Mouse (Mus musculus) bone marrow, adult 2 months (tissue): ENCODE measurements at regions not wholly inside any gene's neighbourhood (a gene's known extent, or its start where the extent isn't known, plus 50 kb on each side); places are given as distances from the start of the nearest gene placed in this dataset.
"Not testable (repeated sequence)": the region's sequence is repeated elsewhere in the genome, so short reads cannot be mapped to it uniquely, and the experiment has no call there.

Source experiments
- H3K27ac ChIP-seq: fragments of 200-500 bp; 2 replicates; pipeline ENCODE4 v1.5.1; 2012; ENCODE audit warnings: low read depth, mild to moderate bottlenecking, control low read depth, inconsistent platforms, low read length; ENCODE audit not compliant: control insufficient read depth, poor library complexity, insufficient read depth
- H3K4me1 ChIP-seq: fragments of 200-500 bp; 2 replicates; pipeline ENCODE4 v1.6.1; 2011; ENCODE audit warnings: low read length; ENCODE audit not compliant: control insufficient read depth, insufficient read depth
- H3K4me3 ChIP-seq: fragments of 200-500 bp; replicated peaks from 2 replicates; pipeline ENCODE3; 2011; ENCODE audit warnings: mild to moderate bottlenecking, low read depth, low read length, control low read depth; ENCODE audit not compliant: control insufficient read depth
- CTCF ChIP-seq: fragments of 200-500 bp; IDR thresholded peaks from 2 replicates; pipeline ENCODE4 v1.5.1; 2011; ENCODE audit warnings: low read length, control low read depth; ENCODE audit not compliant: control insufficient read depth, insufficient read depth
- POLR2A ChIP-seq: fragments of 200-500 bp; IDR thresholded peaks from 2 replicates; pipeline ENCODE4 v1.6.1; 2011; ENCODE audit warnings: low read depth, mild to moderate bottlenecking, control low read depth, low read length, borderline replicate concordance; ENCODE audit not compliant: control insufficient read depth
- WGBS: fragments of 180-500 bp; shearing (Covaris S2); methylation state at CpG from one replicate; pipeline ENCODE4 v1.1.7; 2018; 5-methylcytosine and 5-hydroxymethylcytosine counted together

- no peak for TF ChIP-seq CTCF
- TF ChIP-seq POLR2A, result no peak
- 83% methylated on average over 6 of the region's 6 CpGs for WGBS
- no peaks in the 10 kb centered on the region for H3K4me1 ChIP-seq
- no peak overlapping the region for H3K4me3 ChIP-seq
- no peak overlapping the region for H3K27ac ChIP-seq
Observed at GRCm38 (mm10) chr16:55587138-55587537, 251.6 kb downstream of the Nfkbiz start.

- no peak for TF ChIP-seq CTCF
- TF ChIP-seq POLR2A, result no peak
- H3K4me3 ChIP-seq, result no peak overlapping the region
- WGBS, result 17% methylated on average over 3 of the region's 3 CpGs
Observed at GRCm38 (mm10) chr16:55582906-55583305, 255.8 kb downstream of the Nfkbiz start.

GRCm38 (mm10) chr16:55582029-55582428, 256.7 kb downstream of the Nfkbiz start:
- Histone ChIP-seq H3K27ac (no peak overlapping the region), H3K4me3 (no peak overlapping the region), H3K4me1 (no peaks in the 10 kb centered on the region)
- no peak for TF ChIP-seq POLR2A
- no peak for TF ChIP-seq CTCF
- WGBS, result 86% methylated on average over 7 of the region's 7 CpGs

More at GRCm38 (mm10) chr16:55582906-55583305, 255.8 kb downstream of the Nfkbiz start:
- Histone ChIP-seq H3K4me1 (no peaks in the 10 kb centered on the region), H3K27ac (no peak overlapping the region)

- WGBS, result 78% methylated on average over 4 of the region's 4 CpGs
- TF ChIP-seq CTCF (no peak), POLR2A (no peak)
- H3K4me1 ChIP-seq, result no peaks in the 10 kb centered on the region
- H3K4me3 ChIP-seq, result no peak overlapping the region
- H3K27ac ChIP-seq, result no peak overlapping the region
Observed at GRCm38 (mm10) chr16:55580827-55581226, 257.9 kb downstream of the Nfkbiz start.

- Histone ChIP-seq H3K4me1 (no peaks in the 10 kb centered on the region), H3K4me3 (no peak overlapping the region), H3K27ac (no peak overlapping the region)
- no peak for TF ChIP-seq POLR2A
- no peak for TF ChIP-seq CTCF
- 80% methylated on average over 5 of the region's 5 CpGs for WGBS
Observed at GRCm38 (mm10) chr16:55578686-55579085, 260.0 kb downstream of the Nfkbiz start.

- H3K27ac ChIP-seq, H3K4me3 ChIP-seq, H3K4me1 ChIP-seq: not testable (repeated sequence)
- 67% methylated on average over 2 of the region's 2 CpGs for WGBS
Observed at GRCm38 (mm10) chr16:55575609-55576283, 263.0 kb downstream of the Nfkbiz start.

- no peak for TF ChIP-seq CTCF
- TF ChIP-seq POLR2A, result no peak
- 79% methylated on average over 7 of the region's 7 CpGs for WGBS
- H3K27ac ChIP-seq, result no peak overlapping the region
- no peak overlapping the region for H3K4me3 ChIP-seq
- H3K4me1 ChIP-seq, result no peaks in the 10 kb centered on the region
Observed at GRCm38 (mm10) chr16:55571106-55571505, 267.6 kb downstream of the Nfkbiz start.

- Histone ChIP-seq H3K4me3 (no peak overlapping the region), H3K4me1 (no peaks in the 10 kb centered on the region), H3K27ac (no peak overlapping the region)
- WGBS, result 89% methylated on average over 5 of the region's 5 CpGs
- TF ChIP-seq CTCF (no peak), POLR2A (no peak)
Observed at GRCm38 (mm10) chr16:55570097-55570496, 268.6 kb downstream of the Nfkbiz start.
